Mouse (Mus musculus) stomach, embryonic 14.5 days (tissue): ENCODE measurements around the gene Ghsr. TPM values are rescaled to one million over a fixed set of nuclear protein-coding genes. Genes with fewer than 3 reads are reported as not detected.

Experiments used
- ATAC-seq: fragments of 200-750 bp; cut with Nextera tagmentation; 2 replicates; pipeline ENCODE4 v1.8.0; 2017; ENCODE audit warnings: low read depth, moderate TSS enrichment; ENCODE audit not compliant: insufficient number of reproducible peaks, insufficient read depth, low FRiP score
- H3K27ac ChIP-seq: fragments of 300-500 bp; sonication (generic); 2 replicates; pipeline ENCODE4 v1.5.1; 2014; ENCODE audit warnings: mild to moderate bottlenecking, low read length, moderate library complexity, mixed read lengths
- H3K27me3 ChIP-seq: fragments of 300-500 bp; sonication (generic); 2 replicates; pipeline ENCODE4 v1.6.1; 2014; ENCODE audit warnings: low read length, control low read depth, mixed read lengths; ENCODE audit not compliant: control insufficient read depth, insufficient read depth
- H3K36me3 ChIP-seq: fragments of 300-500 bp; sonication (generic); 2 replicates; pipeline ENCODE4 v1.6.1; 2014; ENCODE audit warnings: mild to moderate bottlenecking, control low read depth, low read length, moderate library complexity, mixed read lengths; ENCODE audit not compliant: control insufficient read depth, insufficient read depth
- H3K4me1 ChIP-seq: fragments of 300-500 bp; sonication (generic); 2 replicates; pipeline ENCODE4 v1.6.1; 2014; ENCODE audit warnings: low read length, control low read depth, mixed read lengths; ENCODE audit not compliant: control insufficient read depth, insufficient read depth
- H3K4me2 ChIP-seq: fragments of 300-500 bp; sonication (generic); replicated peaks from 2 replicates; pipeline ENCODE4 v1.6.1; 2014; ENCODE audit warnings: low read depth, low read length, control low read depth
- H3K4me3 ChIP-seq: fragments of 300-500 bp; sonication (generic); 2 replicates; pipeline ENCODE4 v1.5.1; 2014; ENCODE audit warnings: low read depth, low read length, control low read depth
- H3K9ac ChIP-seq: fragments of 300-500 bp; sonication (generic); replicated peaks from 2 replicates; pipeline ENCODE4 v1.6.1; 2014; ENCODE audit warnings: low read depth, mild to moderate bottlenecking, control low read depth, low read length, moderate library complexity, mixed read lengths
- H3K9me3 ChIP-seq: fragments of 300-500 bp; sonication (generic); 2 replicates; pipeline ENCODE4 v1.6.1; 2016; ENCODE audit warnings: low read depth, low read length, control low read depth; ENCODE audit not compliant: control insufficient read depth
- WGBS: fragments of 180-500 bp; shearing (Covaris S2); extraction: QIAGEN DNeasy Blood & Tissue Kit; methylation state at CpG from one replicate; pipeline ENCODE4 v1.1.7; 2014; 5-methylcytosine and 5-hydroxymethylcytosine counted together
- polyA plus RNA-seq: library from polyadenylated mRNA; unstranded; fragments of >200 nt; fragmentation: Nextera tagmentation; extraction: Ambion mirVana; gene quantifications from 2 replicates; pipeline ENCODE4 v1.2.1, GENCODE M21; 2014

The Ghsr gene
- polyA plus RNA-seq, 1 experiment from 2014 or later, result not detected

DNA sequence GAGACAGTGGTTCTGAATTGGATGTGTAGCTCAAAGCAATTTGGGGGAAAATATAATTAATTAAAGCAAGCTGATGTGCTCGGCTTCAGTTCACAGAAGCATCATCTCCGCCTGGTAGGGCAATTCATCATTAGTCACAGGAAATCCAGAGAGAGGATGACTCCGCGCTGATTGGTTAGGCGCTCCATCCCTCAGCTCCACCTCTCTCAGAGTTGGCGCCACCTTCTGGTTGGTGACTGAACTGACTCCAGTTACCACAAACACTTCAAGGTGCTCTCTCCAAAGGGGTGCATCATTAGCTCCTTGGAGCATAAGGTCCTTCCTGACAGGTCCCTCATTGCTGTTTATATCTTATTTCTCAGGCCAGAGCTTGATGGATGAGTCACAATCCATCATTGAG is 25.6 kb upstream of the Ghsr start:
- 47% methylated on average over 6 of the region's 6 CpGs for WGBS
- no peaks in the 10 kb centered on the region for H3K4me1 ChIP-seq
- H3K36me3 ChIP-seq, result no peaks in the 10 kb centered on the region
- no peaks in the 10 kb centered on the region for H3K9me3 ChIP-seq
- no peak overlapping the region for H3K4me2 ChIP-seq
- H3K27ac ChIP-seq, result no peak overlapping the region
- H3K27me3 ChIP-seq, result no peaks in the 10 kb centered on the region
- ATAC-seq, result no peak
- H3K4me3 ChIP-seq, result no peak overlapping the region
- no peak overlapping the region for H3K9ac ChIP-seq

DNA sequence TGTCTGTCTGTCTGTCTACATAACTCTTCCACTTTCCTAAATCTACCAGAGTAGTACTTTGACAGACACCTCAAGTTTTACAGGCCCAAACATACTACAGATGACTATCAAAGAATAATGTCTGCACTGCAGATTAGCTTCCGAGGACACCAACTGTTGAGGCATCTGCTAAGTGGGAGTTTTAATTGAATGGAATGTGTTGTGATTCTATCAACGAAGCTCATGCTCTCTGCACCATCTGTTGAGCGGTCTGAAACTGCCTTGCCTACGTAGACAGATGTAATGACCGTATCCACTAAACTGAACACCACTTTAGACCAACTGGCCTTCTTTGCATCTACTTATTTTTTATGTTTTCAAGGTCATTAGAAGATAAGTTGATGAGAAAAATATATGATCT is 22.7 kb upstream of the Ghsr start:
- H3K9ac ChIP-seq, result no peak overlapping the region
- no peak overlapping the region for H3K27ac ChIP-seq
- H3K36me3 ChIP-seq, result no peaks in the 10 kb centered on the region
- no peak overlapping the region for H3K4me2 ChIP-seq
- H3K4me3 ChIP-seq, result no peak overlapping the region
- no peaks in the 10 kb centered on the region for H3K27me3 ChIP-seq
- no peaks in the 10 kb centered on the region for H3K4me1 ChIP-seq
- ATAC-seq, result no peak
- 75% methylated on average over 5 of the region's 5 CpGs for WGBS
- H3K9me3 ChIP-seq, result no peaks in the 10 kb centered on the region

DNA sequence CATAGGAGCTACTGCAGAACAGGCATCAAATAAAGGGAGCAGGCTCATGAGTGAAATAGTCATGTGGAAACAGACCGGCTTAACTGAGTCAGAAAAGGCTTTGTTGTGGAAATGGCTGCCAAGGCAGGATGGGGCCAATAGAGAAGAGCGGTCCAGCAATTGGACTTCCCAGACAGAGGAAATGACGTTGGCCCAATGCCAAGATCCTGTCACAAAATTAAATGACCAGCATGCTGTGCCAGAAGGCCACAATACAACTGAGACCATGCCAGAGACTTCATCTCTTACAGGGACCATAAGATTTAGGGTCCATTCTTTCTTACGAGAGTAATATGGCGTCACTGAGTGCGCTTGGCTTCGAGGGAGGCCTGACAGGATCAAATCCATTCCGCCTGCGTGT is 20.0 kb upstream of the Ghsr start:
- 0 out of 2 replicates have a peak, but pooled peaks have one; percentile 14 for ATAC-seq

GRCm38 (mm10) chr3:27359100-27359720 is 11.9 kb upstream of the Ghsr start:
- Histone ChIP-seq H3K4me2 (no peak overlapping the region), H3K9me3 (no peaks in the 10 kb centered on the region), H3K36me3 (no peaks in the 10 kb centered on the region), H3K9ac (no peak overlapping the region), H3K4me1 (no peaks in the 10 kb centered on the region), H3K27me3 (no peaks in the 10 kb centered on the region), H3K4me3 (no peak overlapping the region), H3K27ac (no peak overlapping the region)
- no peak for ATAC-seq
- 76% methylated on average over 2 of the region's 2 CpGs for WGBS

More for the DNA sequence above, 20.0 kb upstream of the Ghsr start:
- H3K9me3 ChIP-seq, result no peaks in the 10 kb centered on the region
- H3K4me3 ChIP-seq, result no peak overlapping the region
- no peaks in the 10 kb centered on the region for H3K4me1 ChIP-seq
- H3K9ac ChIP-seq, result no peak overlapping the region
- no peaks in the 10 kb centered on the region for H3K27me3 ChIP-seq
- WGBS, result 59% methylated on average over 9 of the region's 9 CpGs
- no peak overlapping the region for H3K4me2 ChIP-seq
- no peaks in the 10 kb centered on the region for H3K36me3 ChIP-seq
- no peak overlapping the region for H3K27ac ChIP-seq

- H3K4me2 ChIP-seq, result no peak overlapping the region
- no peak overlapping the region for H3K9ac ChIP-seq
- WGBS, result 7% methylated on average over 10 of the region's 10 CpGs
- no peaks in the 10 kb centered on the region for H3K36me3 ChIP-seq
- peaks cover 8% of the 10 kb centered on the region; the same call in 1 of the 2 replicates for H3K4me1 ChIP-seq
- no peaks in the 10 kb centered on the region for H3K9me3 ChIP-seq
- H3K4me3 ChIP-seq, result no peak overlapping the region
- no peak overlapping the region for H3K27ac ChIP-seq
- H3K27me3 ChIP-seq, result peaks cover 32% of the 10 kb centered on the region
- no peak for ATAC-seq
These were observed 1.0 kb upstream of the Ghsr start for GRCm38 (mm10) chr3:27370125-27370524.

DNA sequence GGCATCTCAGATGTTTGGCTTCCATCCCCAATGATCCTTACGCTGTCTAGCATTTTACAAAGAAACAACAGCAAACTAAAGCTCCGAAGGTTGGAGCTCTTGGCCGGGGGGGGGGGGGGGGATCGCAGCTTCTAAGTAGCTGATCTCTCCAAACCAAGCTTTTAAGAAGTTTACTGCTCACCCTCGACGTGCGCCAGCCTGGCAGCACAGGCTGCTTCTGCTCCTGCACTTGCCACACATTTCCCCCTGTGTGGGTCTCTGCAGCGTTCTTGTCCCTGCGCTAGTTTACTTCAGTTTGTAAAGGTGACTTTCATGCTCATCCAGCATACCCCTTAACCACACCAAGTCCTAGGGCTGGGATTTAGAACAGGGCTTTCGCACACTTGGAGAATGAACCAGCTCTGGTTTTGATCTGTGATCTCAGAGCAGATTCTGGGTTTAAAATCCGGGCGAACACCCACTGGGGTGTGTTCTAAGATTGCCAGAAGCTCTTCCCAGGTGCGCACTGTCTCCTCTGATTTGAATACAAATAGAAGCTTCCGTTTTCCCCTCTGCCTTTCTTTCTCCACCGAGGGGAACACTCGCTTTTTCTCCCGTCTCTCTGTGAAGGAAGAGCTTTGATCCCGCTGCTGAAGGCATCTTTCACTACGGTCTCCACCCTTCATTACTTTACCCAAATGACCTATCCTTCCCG is 422 bp upstream of the Ghsr start:
- no peaks in the 10 kb centered on the region for H3K36me3 ChIP-seq
- H3K27ac ChIP-seq, result no peak overlapping the region
- 5% methylated on average over 20 of the region's 20 CpGs for WGBS
- H3K9ac ChIP-seq, result no peak overlapping the region
- H3K4me2 ChIP-seq, result no peak overlapping the region; the same call in 1 of the 2 replicates
- peaks cover 8% of the 10 kb centered on the region; the same call in 1 of the 2 replicates for H3K4me1 ChIP-seq
- no peak for ATAC-seq
- H3K4me3 ChIP-seq, result no peak overlapping the region
- peaks cover 32% of the 10 kb centered on the region for H3K27me3 ChIP-seq
- no peaks in the 10 kb centered on the region for H3K9me3 ChIP-seq

GRCm38 (mm10) chr3:27371725-27372650 is 837 bp downstream of the Ghsr start:
- no peak overlapping the region for H3K9ac ChIP-seq
- peak overlapping the region; percentile 9; the same call in 1 of the 2 replicates for H3K4me3 ChIP-seq
- no peak for ATAC-seq
- peaks cover 32% of the 10 kb centered on the region for H3K27me3 ChIP-seq
- H3K4me1 ChIP-seq, result peaks cover 8% of the 10 kb centered on the region; the same call in 1 of the 2 replicates
- H3K36me3 ChIP-seq, result no peaks in the 10 kb centered on the region
- H3K27ac ChIP-seq, result no peak overlapping the region
- H3K9me3 ChIP-seq, result no peaks in the 10 kb centered on the region
- WGBS, result 2% methylated on average over 77 of the region's 77 CpGs
- H3K4me2 ChIP-seq, result peak overlapping the region; percentile 37

- no peaks in the 10 kb centered on the region for H3K36me3 ChIP-seq
- no peaks in the 10 kb centered on the region for H3K9me3 ChIP-seq
- no peak for ATAC-seq
- H3K27me3 ChIP-seq, result peaks cover 32% of the 10 kb centered on the region
- H3K27ac ChIP-seq, result no peak overlapping the region
- no peak overlapping the region for H3K9ac ChIP-seq
- H3K4me1 ChIP-seq, result peaks cover 8% of the 10 kb centered on the region; the same call in 1 of the 2 replicates
- 42% methylated on average over 9 of the region's 9 CpGs for WGBS
- H3K4me2 ChIP-seq, result no peak overlapping the region
- H3K4me3 ChIP-seq, result no peak overlapping the region
These were observed 3.2 kb downstream of the Ghsr start for GRCm38 (mm10) chr3:27374396-27374795.
